Mouse (Mus musculus) megakaryocyte progenitor cell, adult 5-6 weeks (primary cell): ENCODE data around the gene Kbtbd4. TPM values are rescaled to one million over a fixed set of nuclear protein-coding genes. Genes with fewer than 3 reads are reported as not detected.

Source experiments
- ATAC-seq: replicated peaks from 2 replicates; pipeline ENCODE4 v1.8.0; 2016; ENCODE audit warnings: mild to moderate bottlenecking, moderate TSS enrichment, inconsistent platforms; ENCODE audit not compliant: poor library complexity
- total RNA-seq, 2 experiments: library from RNA; stranded (forward) in 1 of 2; stranded (reverse) in 1 of 2; fragments of 157-497, 149-512 nt in 1 of 2; fragments of 200-1000 nt in 1 of 2; gene quantifications; 2 replicates each; pipeline versions ENCODE4 v1.2.3 to v1.2.4; 2015 to 2017

The Kbtbd4 gene
- total RNA-seq, 2 experiments from 2014 or later, result 15.1 to 16.4 TPM

DNA sequence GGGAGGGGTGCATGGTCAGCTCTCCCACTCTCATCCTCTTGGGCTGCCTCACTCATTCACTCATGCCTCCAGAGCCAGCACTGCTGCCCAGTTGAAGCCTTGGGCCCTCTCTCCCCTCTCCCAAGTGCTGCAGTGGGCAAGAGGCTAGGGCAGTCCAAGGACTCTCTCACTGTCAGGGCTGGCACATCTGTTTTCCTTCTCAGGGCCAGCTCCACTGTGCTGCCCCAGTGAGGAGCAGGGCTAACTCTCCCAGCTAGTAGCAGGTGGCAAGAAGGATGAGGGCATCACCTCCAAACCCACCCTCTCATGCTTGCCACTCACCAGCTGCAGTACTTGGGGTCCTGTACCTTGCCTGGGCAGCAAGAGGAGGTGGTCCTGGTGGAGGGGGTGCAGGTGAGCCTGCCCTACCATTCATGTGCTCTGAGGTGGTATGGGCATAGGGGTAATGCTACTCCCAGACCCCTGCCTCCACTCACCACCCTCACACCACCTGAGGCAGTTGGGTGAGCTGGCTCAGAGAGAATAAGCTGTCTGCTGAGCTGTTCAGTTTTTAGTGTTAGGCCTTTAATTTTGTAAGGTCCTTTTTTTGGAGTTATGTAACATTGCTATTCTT, 46.1 kb downstream of the Kbtbd4 start:
- 0 out of 2 replicates have a peak, but pooled peaks have one; percentile 22 for ATAC-seq

- no peak for ATAC-seq
These were observed 48.9 kb downstream of the Kbtbd4 start for GRCm38 (mm10) chr2:90953461-90953860.

DNA sequence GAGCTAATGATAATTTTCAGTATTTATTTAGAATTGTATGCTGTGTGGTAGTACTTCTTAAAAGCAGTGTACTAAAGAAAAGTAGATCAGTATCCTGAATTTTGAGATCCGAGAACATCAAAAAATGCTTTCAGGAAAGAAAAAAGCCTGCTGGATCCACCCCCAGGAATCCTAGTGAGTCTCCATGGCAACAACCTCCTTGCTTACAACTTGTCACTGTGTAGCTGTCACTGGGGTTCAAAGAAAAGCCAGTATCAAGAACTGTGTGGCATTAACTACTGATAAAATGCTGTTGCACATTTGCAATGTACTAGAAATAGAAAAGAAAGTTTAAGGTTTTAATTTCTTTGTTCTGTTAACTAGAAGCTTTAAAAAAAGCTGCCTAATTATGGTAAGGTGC, 51.5 kb downstream of the Kbtbd4 start:
- ATAC-seq, result no peak

GRCm38 (mm10) chr2:90958856-90959255, 54.3 kb downstream of the Kbtbd4 start:
- no peak for ATAC-seq

- ATAC-seq, result no peak
These were observed 55.5 kb downstream of the Kbtbd4 start for GRCm38 (mm10) chr2:90960012-90960411.

Other genes starting within 250 kb of the Kbtbd4 start
- 79.3 and 81.3 TPM in 2 replicates for gene Nup160, start 227.5 kb upstream of the Kbtbd4 start, total RNA-seq (2015)
- gene Nup160, start 227.5 kb upstream of the Kbtbd4 start, total RNA-seq (2017), result 50.9 and 61.7 TPM in 2 replicates
- 80.6 and 99.0 TPM in 2 replicates for gene Fnbp4, start 159.4 kb upstream of the Kbtbd4 start, total RNA-seq (2015)
- 108 and 140 TPM in 2 replicates for gene Fnbp4, start 159.4 kb upstream of the Kbtbd4 start, total RNA-seq (2017)
- 0.12 TPM in 1 of 2 replicates, not detected in the other for gene Agbl2, start 122.0 kb upstream of the Kbtbd4 start, total RNA-seq (2015)
- 0.12 TPM in 1 of 2 replicates, not detected in the other for gene Agbl2, start 122.0 kb upstream of the Kbtbd4 start, total RNA-seq (2017)
- 155 and 176 TPM in 2 replicates for gene Mtch2, start 57.6 kb upstream of the Kbtbd4 start, total RNA-seq (2015)
- 170 and 182 TPM in 2 replicates for gene Mtch2, start 57.6 kb upstream of the Kbtbd4 start, total RNA-seq (2017)
- gene C1qtnf4, start 18.9 kb upstream of the Kbtbd4 start, total RNA-seq (2015), result not detected in 2 replicates
- not detected in 2 replicates for gene C1qtnf4, start 18.9 kb upstream of the Kbtbd4 start, total RNA-seq (2017)
- gene Ndufs3, start 87 bp downstream of the Kbtbd4 start, total RNA-seq (2015), result 156 and 172 TPM in 2 replicates
- 68.0 and 89.2 TPM in 2 replicates for gene Ndufs3, start 87 bp downstream of the Kbtbd4 start, total RNA-seq (2017)
- gene Celf1, start 35.6 kb downstream of the Kbtbd4 start, total RNA-seq (2015), result 34.0 and 42.8 TPM in 2 replicates
- 23.7 and 37.6 TPM in 2 replicates for gene Celf1, start 35.6 kb downstream of the Kbtbd4 start, total RNA-seq (2017)
- 1.8 and 4.1 TPM in 2 replicates for gene Rapsn, start 130.9 kb downstream of the Kbtbd4 start, total RNA-seq (2015)
- gene Rapsn, start 130.9 kb downstream of the Kbtbd4 start, total RNA-seq (2017), result 2.7 and 3.4 TPM in 2 replicates
- gene Psmc3, start 149.3 kb downstream of the Kbtbd4 start, total RNA-seq (2015), result 102 and 103 TPM in 2 replicates
- gene Psmc3, start 149.3 kb downstream of the Kbtbd4 start, total RNA-seq (2017), result 310 and 320 TPM in 2 replicates
- 9.2 and 14.8 TPM in 2 replicates for gene Slc39a13, start 165.7 kb downstream of the Kbtbd4 start, total RNA-seq (2015)
- 7.0 and 8.9 TPM in 2 replicates for gene Slc39a13, start 165.7 kb downstream of the Kbtbd4 start, total RNA-seq (2017)
- 182 and 235 TPM in 2 replicates for gene Spi1, start 177.7 kb downstream of the Kbtbd4 start, total RNA-seq (2015)
- 82.5 and 97.3 TPM in 2 replicates for gene Spi1, start 177.7 kb downstream of the Kbtbd4 start, total RNA-seq (2017)
- 0.17 TPM in 1 of 2 replicates, not detected in the other for gene Mybpc3, start 213.4 kb downstream of the Kbtbd4 start, total RNA-seq (2015)
- 0.20 TPM in 1 of 2 replicates, not detected in the other for gene Mybpc3, start 213.4 kb downstream of the Kbtbd4 start, total RNA-seq (2017)